10 mouse cellular contexts compared by ENCODE assay signal in the genomic region with DNA sequence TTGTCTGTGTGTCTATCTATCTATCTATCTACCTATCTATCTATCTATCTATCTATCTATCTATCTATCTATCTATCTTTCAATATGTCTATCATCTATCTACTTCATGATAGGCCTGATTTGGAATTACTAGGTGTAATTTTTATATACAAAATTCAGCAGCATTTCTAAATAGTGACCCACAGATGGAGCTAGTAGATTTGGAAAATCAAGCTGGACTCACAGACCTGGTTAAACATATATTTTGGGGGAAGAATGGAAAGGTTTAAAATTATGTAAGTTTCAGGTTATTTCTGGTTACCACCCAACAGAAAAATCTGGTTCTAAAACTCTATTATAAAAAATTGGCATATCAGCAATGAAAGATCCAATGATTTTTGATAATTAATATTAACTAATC.
"Had no signal": no experiment of that assay in that cellular context is flagged by ENCODE, and none has a peak within 500 bp of the region (broad histone marks: within the 10 kb centered on the region; RNA-seq: fewer than 3 reads in every experiment).

No protein-coding gene starts in this region.

- H3K27ac ChIP-seq: limb, embryonic 15.5 days; liver, embryonic 12.5 days; midbrain, embryonic 15.5 days; stomach, embryonic 15.5 days had no signal

- DNase-seq: kidney, adult 8-10 months; kidney, postnatal 36 days; lung, embryonic 14.5 days; right cerebral cortex, postnatal 14 days; thymus, adult 2 months; thymus, postnatal 25 days had no signal

- H3K9ac ChIP-seq: limb, embryonic 15.5 days; liver, embryonic 12.5 days; lung, embryonic 14.5 days; midbrain, embryonic 15.5 days; stomach, embryonic 15.5 days had no signal

- H3K4me2 ChIP-seq: limb, embryonic 15.5 days; liver, embryonic 12.5 days; lung, embryonic 14.5 days; midbrain, embryonic 15.5 days; stomach, embryonic 15.5 days had no signal

- ATAC-seq: liver, embryonic 12.5 days; midbrain, embryonic 15.5 days had no signal

- H3K4me3 ChIP-seq: limb, embryonic 15.5 days; liver, embryonic 12.5 days; midbrain, embryonic 15.5 days; stomach, embryonic 15.5 days had no signal

- H3K4me1 ChIP-seq: limb, embryonic 15.5 days; liver, embryonic 12.5 days; midbrain, embryonic 15.5 days; stomach, embryonic 15.5 days had no signal

- H3K9me3 ChIP-seq: limb, embryonic 15.5 days; liver, embryonic 12.5 days; midbrain, embryonic 15.5 days; stomach, embryonic 15.5 days had no signal

- H3K27me3 ChIP-seq: limb, embryonic 15.5 days; liver, embryonic 12.5 days; midbrain, embryonic 15.5 days; stomach, embryonic 15.5 days had no signal

- H3K36me3 ChIP-seq: limb, embryonic 15.5 days; liver, embryonic 12.5 days; midbrain, embryonic 15.5 days; stomach, embryonic 15.5 days had no signal
